In the genomic region with DNA sequence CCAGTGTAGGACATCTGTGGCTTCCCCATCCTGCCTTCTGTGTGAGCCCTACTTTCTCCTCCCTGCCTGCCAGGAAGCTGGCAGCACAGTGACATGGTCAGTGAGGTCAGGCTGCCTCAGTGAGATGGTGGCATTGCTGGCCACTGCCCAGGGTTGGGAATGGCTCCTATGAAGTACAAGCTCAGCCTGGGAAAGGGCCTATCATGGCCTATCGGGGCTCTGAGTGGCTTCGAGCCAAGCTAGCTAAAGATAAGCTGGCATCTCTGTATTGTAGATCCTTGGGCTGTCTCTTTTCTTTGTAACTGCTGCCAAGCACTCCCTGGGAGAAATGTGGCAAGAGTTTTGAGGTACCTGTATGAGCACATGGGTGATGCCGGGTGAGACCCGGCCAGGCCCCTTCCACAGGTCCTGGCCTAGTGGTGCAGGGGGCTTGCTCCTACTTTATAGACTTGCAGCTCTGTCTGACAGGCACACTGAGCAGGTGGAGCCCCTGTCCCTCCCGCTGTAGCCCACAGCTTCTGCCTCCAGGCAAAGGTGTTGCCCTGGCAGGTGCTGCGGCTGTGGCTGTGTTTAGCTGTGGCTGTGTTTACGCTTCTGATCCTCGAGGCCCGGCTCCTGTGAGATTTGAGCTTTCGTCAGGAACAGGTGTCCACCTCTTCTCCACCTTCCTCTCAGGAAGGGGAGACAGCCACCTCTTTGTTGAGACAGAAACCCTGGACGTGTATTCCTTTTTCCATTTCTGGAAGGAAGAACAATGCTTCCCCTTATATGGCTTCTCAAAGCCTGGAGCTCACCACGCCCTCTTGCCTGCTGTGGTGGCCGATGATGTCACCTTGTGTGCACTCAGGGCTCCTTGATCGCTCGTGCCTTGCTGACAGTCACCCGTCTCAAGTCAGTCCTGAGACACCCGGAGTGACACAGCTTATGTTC, we compare ENCODE assay signal across 11 mouse cellular contexts. TPM values are rescaled to one million over a fixed set of nuclear protein-coding genes. Genes with fewer than 3 reads are reported as not detected.
DNase-seq lines count a peak whose midpoint lies in the region; ATAC-seq and TF ChIP-seq lines count a peak whose summit lies in the region.
"Had no signal": no experiment of that assay in that cellular context is flagged by ENCODE, and none has a peak within 500 bp of the region (broad histone marks: within the 10 kb centered on the region; RNA-seq: fewer than 3 reads in every experiment).

No protein-coding gene starts in this region.

- no peak overlapping the region for H3K4me2 ChIP-seq in forebrain, embryonic 13.5 days
- H3K4me2 ChIP-seq in heart, embryonic 12.5 days, result peak overlapping the region; percentile 14; the same call in 1 of the 2 replicates
- no peak overlapping the region for H3K4me2 ChIP-seq in lung, embryonic 16.5 days (ENCODE audit: low read depth, low read length)
- no peak overlapping the region for H3K4me2 ChIP-seq in forebrain, embryonic 12.5 days
- H3K4me2 ChIP-seq: neural tube, embryonic 12.5 days had no signal

- TF ChIP-seq CTCF in E14TG2a.4 (conservative IDR thresholded peaks at IDR 0.05; ENCODE audit: low read length), result no peak

- no peak for DNase-seq in forebrain, embryonic 10.5 days (ENCODE audit: extremely low spot score, low spot score)
- DNase-seq in thymus, postnatal 25 days, result no peak

- 83% methylated on average over 17 of the region's 17 CpGs for WGBS in forebrain, embryonic 10.5 days
- WGBS in forebrain, embryonic 13.5 days, result 80% methylated on average over 17 of the region's 17 CpGs
- 42% methylated on average over 17 of the region's 17 CpGs for WGBS in heart, embryonic 12.5 days
- 48% methylated on average over 17 of the region's 17 CpGs for WGBS in lung, embryonic 16.5 days
- 82% methylated on average over 17 of the region's 17 CpGs for WGBS in forebrain, embryonic 12.5 days

- 0 out of 2 replicates have a peak overlapping the region, but pooled peaks have one; percentile 2 for H3K27ac ChIP-seq in forebrain, embryonic 10.5 days
- H3K27ac ChIP-seq in forebrain, embryonic 13.5 days, result no peak overlapping the region
- H3K27ac ChIP-seq in heart, embryonic 12.5 days (ENCODE audit: poor library complexity, severe bottlenecking), result peak overlapping the region; percentile 92
- H3K27ac ChIP-seq in lung, embryonic 16.5 days (ENCODE audit: low read length), result peak overlapping the region; percentile 82
- no peak overlapping the region for H3K27ac ChIP-seq in forebrain, embryonic 12.5 days
- H3K27ac ChIP-seq: kidney, postnatal 0 days; liver, embryonic 14.5 days; neural tube, embryonic 12.5 days had no signal

- no peaks in the 10 kb centered on the region for H3K9me3 ChIP-seq in forebrain, embryonic 10.5 days
- no peaks in the 10 kb centered on the region for H3K9me3 ChIP-seq in forebrain, embryonic 13.5 days (replicated peaks)
- H3K9me3 ChIP-seq in E14TG2a.4 (ENCODE audit: low read length), result no peaks in the 10 kb centered on the region
- 0 out of 2 replicates have a peak, but pooled peaks cover 2% of the 10 kb centered on the region for H3K9me3 ChIP-seq in heart, embryonic 12.5 days (replicated peaks)
- H3K9me3 ChIP-seq in lung, embryonic 16.5 days (ENCODE audit: control insufficient read depth, low read length), result no peaks in the 10 kb centered on the region
- no peaks in the 10 kb centered on the region for H3K9me3 ChIP-seq in forebrain, embryonic 12.5 days
- H3K9me3 ChIP-seq: neural tube, embryonic 12.5 days had no signal

- peaks cover 5% of the 10 kb centered on the region; the same call in 1 of the 2 replicates for H3K4me1 ChIP-seq in forebrain, embryonic 10.5 days
- no peaks in the 10 kb centered on the region for H3K4me1 ChIP-seq in forebrain, embryonic 13.5 days
- peaks cover 73% of the 10 kb centered on the region for H3K4me1 ChIP-seq in E14TG2a.4 (replicated peaks; ENCODE audit: low read depth, low read length)
- H3K4me1 ChIP-seq in heart, embryonic 12.5 days (replicated peaks), result peaks cover 54% of the 10 kb centered on the region
- peaks cover 15% of the 10 kb centered on the region for H3K4me1 ChIP-seq in lung, embryonic 16.5 days (replicated peaks; ENCODE audit: control insufficient read depth, insufficient read depth, low read length)
- no peaks in the 10 kb centered on the region for H3K4me1 ChIP-seq in forebrain, embryonic 12.5 days
- H3K4me1 ChIP-seq: neural tube, embryonic 12.5 days had no signal

- H3K27me3 ChIP-seq in forebrain, embryonic 10.5 days (ENCODE audit: poor library complexity, severe bottlenecking), result peaks cover 5% of the 10 kb centered on the region; the same call in 1 of the 2 replicates
- no peaks in the 10 kb centered on the region for H3K27me3 ChIP-seq in forebrain, embryonic 13.5 days
- H3K27me3 ChIP-seq in E14TG2a.4 (ENCODE audit: insufficient read depth, low read length), result no peaks in the 10 kb centered on the region
- H3K27me3 ChIP-seq in heart, embryonic 12.5 days (replicated peaks), result no peaks in the 10 kb centered on the region
- H3K27me3 ChIP-seq in lung, embryonic 16.5 days (ENCODE audit: control insufficient read depth, insufficient read depth, low read depth, low read length), result no peaks in the 10 kb centered on the region
- 0 out of 2 replicates have a peak, but pooled peaks cover 5% of the 10 kb centered on the region for H3K27me3 ChIP-seq in forebrain, embryonic 12.5 days
- H3K27me3 ChIP-seq: neural tube, embryonic 12.5 days had no signal

- ATAC-seq in forebrain, embryonic 13.5 days, result no peak
- peak; percentile 58; the same call in 1 of the 2 replicates for ATAC-seq in heart, embryonic 12.5 days (ENCODE audit: insufficient number of reproducible peaks, low FRiP score)
- peak; percentile 59 for ATAC-seq in lung, embryonic 16.5 days (ENCODE audit: low read depth)
- ATAC-seq in forebrain, embryonic 12.5 days (ENCODE audit: low FRiP score), result no peak
- no peak for ATAC-seq in monocyte, adult 5-6 weeks (replicated peaks; ENCODE audit: insufficient number of reproducible peaks, low FRiP score, low TSS enrichment, poor library complexity, severe bottlenecking)

- no peak overlapping the region for H3K4me3 ChIP-seq in forebrain, embryonic 10.5 days
- no peak overlapping the region for H3K4me3 ChIP-seq in forebrain, embryonic 13.5 days
- peak overlapping the region; percentile 35; the same call in 1 of the 2 replicates for H3K4me3 ChIP-seq in E14TG2a.4 (replicated peaks; ENCODE audit: low read length)
- no peak overlapping the region for H3K4me3 ChIP-seq in heart, embryonic 12.5 days
- H3K4me3 ChIP-seq in lung, embryonic 16.5 days (ENCODE audit: low read length), result no peak overlapping the region
- H3K4me3 ChIP-seq in forebrain, embryonic 12.5 days (replicated peaks), result no peak overlapping the region
- H3K4me3 ChIP-seq: neural tube, embryonic 12.5 days had no signal

- no peaks in the 10 kb centered on the region for H3K36me3 ChIP-seq in forebrain, embryonic 10.5 days (replicated peaks)
- no peaks in the 10 kb centered on the region for H3K36me3 ChIP-seq in forebrain, embryonic 13.5 days (ENCODE audit: poor library complexity, severe bottlenecking)
- peaks cover 5% of the 10 kb centered on the region; the same call in 1 of the 2 replicates for H3K36me3 ChIP-seq in E14TG2a.4 (ENCODE audit: insufficient read depth, low read length)
- H3K36me3 ChIP-seq in heart, embryonic 12.5 days, result peaks cover 35% of the 10 kb centered on the region
- no peaks in the 10 kb centered on the region for H3K36me3 ChIP-seq in lung, embryonic 16.5 days (ENCODE audit: control insufficient read depth, insufficient read depth, low read length)
- H3K36me3 ChIP-seq in forebrain, embryonic 12.5 days (replicated peaks), result no peaks in the 10 kb centered on the region
- H3K36me3 ChIP-seq: neural tube, embryonic 12.5 days had no signal

- H3K9ac ChIP-seq in forebrain, embryonic 13.5 days, result no peak overlapping the region
- H3K9ac ChIP-seq in heart, embryonic 12.5 days, result peak overlapping the region; percentile 56; the same call in 1 of the 2 replicates
- peak overlapping the region; percentile 22; the same call in 1 of the 2 replicates for H3K9ac ChIP-seq in lung, embryonic 16.5 days (ENCODE audit: low read length)
- no peak overlapping the region for H3K9ac ChIP-seq in forebrain, embryonic 12.5 days
- H3K9ac ChIP-seq: liver, embryonic 14.5 days; neural tube, embryonic 12.5 days had no signal

RNA-seq across cellular contexts. Expression of gene Bik, which starts 8.6 kb away (rescaled TPM):
- polyA plus RNA-seq in forebrain, embryonic 10.5 days (2016; fragmentation: Nextera tagmentation; extraction: Ambion mirVana), result 2.1 and 2.3 TPM in 2 replicates
- polyA plus RNA-seq in forebrain, embryonic 13.5 days (2015; fragmentation: Nextera tagmentation; extraction: Ambion mirVana), result 1.5 and 1.6 TPM in 2 replicates
- polyA plus RNA-seq in heart, embryonic 12.5 days (2016; fragmentation: Nextera tagmentation; extraction: Ambion mirVana), result 31.2 and 35.4 TPM in 2 replicates
- 15.2 and 15.5 TPM in 2 replicates for polyA plus RNA-seq in lung, embryonic 16.5 days (2015; fragmentation: Nextera tagmentation; extraction: Ambion mirVana)
- 1.4 and 1.7 TPM in 2 replicates for polyA plus RNA-seq in forebrain, embryonic 12.5 days (2016; fragmentation: Nextera tagmentation; extraction: Ambion mirVana)
- total RNA-seq in monocyte, adult 5-6 weeks (2017), result not detected in 3 replicates

RNA-seq across cellular contexts. Expression of gene Ttll1, which starts 24.5 kb away (rescaled TPM):
- 33.3 and 33.7 TPM in 2 replicates for polyA plus RNA-seq in forebrain, embryonic 10.5 days (2016; fragmentation: Nextera tagmentation; extraction: Ambion mirVana)
- 69.8 and 79.8 TPM in 2 replicates for polyA plus RNA-seq in forebrain, embryonic 13.5 days (2015; fragmentation: Nextera tagmentation; extraction: Ambion mirVana)
- 24.5 and 25.4 TPM in 2 replicates for polyA plus RNA-seq in heart, embryonic 12.5 days (2016; fragmentation: Nextera tagmentation; extraction: Ambion mirVana)
- polyA plus RNA-seq in lung, embryonic 16.5 days (2015; fragmentation: Nextera tagmentation; extraction: Ambion mirVana), result 21.8 and 23.1 TPM in 2 replicates
- 57.0 and 62.4 TPM in 2 replicates for polyA plus RNA-seq in forebrain, embryonic 12.5 days (2016; fragmentation: Nextera tagmentation; extraction: Ambion mirVana)
- 5.0 to 6.9 TPM (median 5.2 TPM) in 3 replicates for total RNA-seq in monocyte, adult 5-6 weeks (2017)

RNA-seq across cellular contexts. Expression of gene Tspo, which starts 28.2 kb away (rescaled TPM):
- 37.9 and 40.2 TPM in 2 replicates for polyA plus RNA-seq in forebrain, embryonic 10.5 days (2016; fragmentation: Nextera tagmentation; extraction: Ambion mirVana)
- 12.2 and 14.7 TPM in 2 replicates for polyA plus RNA-seq in forebrain, embryonic 13.5 days (2015; fragmentation: Nextera tagmentation; extraction: Ambion mirVana)
- polyA plus RNA-seq in heart, embryonic 12.5 days (2016; fragmentation: Nextera tagmentation; extraction: Ambion mirVana), result 119 and 125 TPM in 2 replicates
- polyA plus RNA-seq in lung, embryonic 16.5 days (2015; fragmentation: Nextera tagmentation; extraction: Ambion mirVana), result 112 and 142 TPM in 2 replicates
- 15.5 and 16.3 TPM in 2 replicates for polyA plus RNA-seq in forebrain, embryonic 12.5 days (2016; fragmentation: Nextera tagmentation; extraction: Ambion mirVana)
- 34.9 to 79.7 TPM (median 46.3 TPM) in 3 replicates for total RNA-seq in monocyte, adult 5-6 weeks (2017)

RNA-seq across cellular contexts. Expression of gene Mcat, which starts 28.4 kb away (rescaled TPM):
- polyA plus RNA-seq in forebrain, embryonic 10.5 days (2016; fragmentation: Nextera tagmentation; extraction: Ambion mirVana), result 47.2 and 48.3 TPM in 2 replicates
- polyA plus RNA-seq in forebrain, embryonic 13.5 days (2015; fragmentation: Nextera tagmentation; extraction: Ambion mirVana), result 32.4 and 38.9 TPM in 2 replicates
- 34.4 and 34.8 TPM in 2 replicates for polyA plus RNA-seq in heart, embryonic 12.5 days (2016; fragmentation: Nextera tagmentation; extraction: Ambion mirVana)
- polyA plus RNA-seq in lung, embryonic 16.5 days (2015; fragmentation: Nextera tagmentation; extraction: Ambion mirVana), result 26.6 and 28.2 TPM in 2 replicates
- 37.4 and 38.8 TPM in 2 replicates for polyA plus RNA-seq in forebrain, embryonic 12.5 days (2016; fragmentation: Nextera tagmentation; extraction: Ambion mirVana)
- 1.1 to 13.5 TPM (median 4.1 TPM) in 3 replicates for total RNA-seq in monocyte, adult 5-6 weeks (2017)

RNA-seq across cellular contexts. Expression of gene Ttll12, which starts 59.7 kb away (rescaled TPM):
- 64.6 and 65.7 TPM in 2 replicates for polyA plus RNA-seq in forebrain, embryonic 10.5 days (2016; fragmentation: Nextera tagmentation; extraction: Ambion mirVana)
- polyA plus RNA-seq in forebrain, embryonic 13.5 days (2015; fragmentation: Nextera tagmentation; extraction: Ambion mirVana), result 40.7 and 46.2 TPM in 2 replicates
- polyA plus RNA-seq in heart, embryonic 12.5 days (2016; fragmentation: Nextera tagmentation; extraction: Ambion mirVana), result 29.2 and 29.3 TPM in 2 replicates
- polyA plus RNA-seq in lung, embryonic 16.5 days (2015; fragmentation: Nextera tagmentation; extraction: Ambion mirVana), result 30.5 and 32.7 TPM in 2 replicates
- polyA plus RNA-seq in forebrain, embryonic 12.5 days (2016; fragmentation: Nextera tagmentation; extraction: Ambion mirVana), result 45.9 and 49.9 TPM in 2 replicates
- 2.7 to 4.9 TPM (median 2.8 TPM) in 3 replicates for total RNA-seq in monocyte, adult 5-6 weeks (2017)

Comparison
In these comparisons a context has a peak if more than half of its experiments do, and no peak if none do; other contexts are left out.
1. H3K27ac ChIP-seq: peak in forebrain, embryonic 10.5 days (single experiment), heart, embryonic 12.5 days (single experiment) and lung, embryonic 16.5 days (single experiment); none in forebrain, embryonic 13.5 days (single experiment) and forebrain, embryonic 12.5 days (single experiment).
2. ATAC-seq: peak in heart, embryonic 12.5 days (single experiment) and lung, embryonic 16.5 days (single experiment); none in forebrain, embryonic 13.5 days (single experiment), forebrain, embryonic 12.5 days (single experiment) and monocyte, adult 5-6 weeks (single experiment).
3. H3K9ac ChIP-seq: peak in heart, embryonic 12.5 days (single experiment) and lung, embryonic 16.5 days (single experiment); none in forebrain, embryonic 13.5 days (single experiment) and forebrain, embryonic 12.5 days (single experiment).